Mouse (Mus musculus) T-cell, adult 66 days (primary cell): ENCODE data around the gene Fbxw14. TPM values are rescaled to one million over a fixed set of nuclear protein-coding genes. Genes with fewer than 3 reads are reported as not detected.

Experiments used
- total RNA-seq, 2 experiments: library from RNA; stranded (reverse); gene quantifications; 3 replicates in 1 of 2; 4 replicates in 1 of 2; pipeline ENCODE4 v1.2.4; 2023

Gene Fbxw14
- not detected for total RNA-seq

GRCm38 (mm10) chr9:109287576-109287975, at the start of gene Fbxw14:
TSS of gene Fbxw14 (minus strand) at chr9:109287676.

GRCm38 (mm10) chr9:109234654-109235053, 52.8 kb downstream of the Fbxw14 start, which contains the start of gene Fbxw20:
TSS of gene Fbxw20 (minus strand) at chr9:109234754.

Other genes with a start within 250 kb of the Fbxw14 start
- 1,000 to 10,000 TPM; 2,642 to 2,894 TPM for gene Shisa5, start 249.1 kb downstream of the Fbxw14 start, total RNA-seq
- 10 to 100 TPM; 15.0 to 18.6 TPM for gene Trex1, start 227.9 kb downstream of the Fbxw14 start, total RNA-seq
- 10 to 100 TPM; 37.6 to 38.0 TPM for gene Atrip, start 213.6 kb downstream of the Fbxw14 start, total RNA-seq
- 10 to 100 TPM in 1 of 2 experiments, 1 to 10 TPM in 1; 8.0 to 12.0 TPM for gene Ccdc51, start 205.2 kb downstream of the Fbxw14 start, total RNA-seq
- 100 to 1,000 TPM; 310 to 372 TPM for gene Tma7, start 205.1 kb downstream of the Fbxw14 start, total RNA-seq
- gene Plxnb1, start 192.3 kb downstream of the Fbxw14 start, total RNA-seq = 1 to 10 TPM; 2.6 to 4.7 TPM
- gene Fbxw21, start 125.6 kb downstream of the Fbxw14 start, total RNA-seq = not detected
- not detected for gene Fbxw13, start 91.7 kb downstream of the Fbxw14 start, total RNA-seq
- not detected for gene Fbxw20, start 52.9 kb downstream of the Fbxw14 start, total RNA-seq
- gene Fbxw28, start 52.0 kb upstream of the Fbxw14 start, total RNA-seq = not detected
- gene Fbxw22, start 116.6 kb upstream of the Fbxw14 start, total RNA-seq = not detected
- not detected for gene Fbxw16, start 161.5 kb upstream of the Fbxw14 start, total RNA-seq
- not detected for gene Fbxw19, start 208.2 kb upstream of the Fbxw14 start, total RNA-seq